Mouse (Mus musculus): ENCODE measurements around the gene Helz. TPM values are rescaled to one million over a fixed set of nuclear protein-coding genes. Genes with fewer than 3 reads are reported as not detected.

Helz gene
- polyA plus RNA-seq, 2 experiments: 15.9 to 21.6 TPM

GRCm38 (mm10) chr11:107521153-107521552, 26.6 kb upstream of the Helz start:
- DNase-seq (ENCODE audit: low spot score) (no peak), ATAC-seq (ENCODE audit: low FRiP score, low read depth) (no peak)
- H3K9ac ChIP-seq (ENCODE audit: low read depth, low read length, severe bottlenecking): no peak overlapping the region
- no peak overlapping the region for H3K27ac ChIP-seq (replicated peaks; ENCODE audit: low read depth, low read length)
- WGBS: 72% methylated on average over 1 of the region's 1 CpGs
- H3K9me3 ChIP-seq (ENCODE audit: control insufficient read depth, low read length): no peaks in the 10 kb centered on the region
- H3K4me3 ChIP-seq (replicated peaks; ENCODE audit: low read length): no peak overlapping the region
- H3K36me3 ChIP-seq (ENCODE audit: control insufficient read depth, insufficient read depth, low read length): no peaks in the 10 kb centered on the region
- H3K4me1 ChIP-seq (ENCODE audit: control insufficient read depth, insufficient read depth, low read length): no peaks in the 10 kb centered on the region
- TF ChIP-seq POLR2A (IDR thresholded peaks at IDR 0.05; ENCODE audit: borderline replicate concordance, extremely low read depth, insufficient read depth, insufficient read length): no peak
- no peaks in the 10 kb centered on the region for H3K27me3 ChIP-seq (ENCODE audit: control insufficient read depth, insufficient read depth, low read length)
- H3K4me2 ChIP-seq (replicated peaks; ENCODE audit: low read depth, low read length, severe bottlenecking): no peak overlapping the region

DNA sequence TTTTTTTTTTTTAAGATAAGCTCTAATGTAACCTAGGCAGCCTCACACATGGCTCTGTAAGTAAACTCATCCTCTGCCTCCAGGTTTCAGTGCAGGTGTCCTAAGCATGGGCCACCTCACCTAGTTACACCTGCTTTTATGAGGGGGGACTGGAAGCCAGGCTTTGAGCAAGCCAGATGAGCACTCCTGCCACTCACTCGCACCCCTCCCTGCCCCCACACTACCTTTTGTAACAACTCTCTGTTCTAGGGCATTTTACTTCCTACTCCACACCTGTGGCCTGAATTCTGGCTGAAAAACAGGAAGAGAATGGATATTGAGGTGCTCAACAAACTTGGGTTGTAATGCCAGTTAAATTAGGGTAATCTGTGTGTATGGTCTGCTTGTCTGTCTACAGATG, 22.8 kb upstream of the Helz start:
- ATAC-seq (ENCODE audit: low FRiP score, low read depth) (no peak), DNase-seq (ENCODE audit: low spot score) (no peak)
- H3K9me3 ChIP-seq (ENCODE audit: control insufficient read depth, low read length): no peaks in the 10 kb centered on the region
- no peak overlapping the region for H3K4me2 ChIP-seq (replicated peaks; ENCODE audit: low read depth, low read length, severe bottlenecking)
- H3K4me3 ChIP-seq (replicated peaks; ENCODE audit: low read length): no peak overlapping the region
- H3K9ac ChIP-seq (ENCODE audit: low read depth, low read length, severe bottlenecking): no peak overlapping the region
- H3K27me3 ChIP-seq (ENCODE audit: control insufficient read depth, insufficient read depth, low read length): no peaks in the 10 kb centered on the region
- H3K27ac ChIP-seq (replicated peaks; ENCODE audit: low read depth, low read length): no peak overlapping the region
- TF ChIP-seq POLR2A (IDR thresholded peaks at IDR 0.05; ENCODE audit: borderline replicate concordance, extremely low read depth, insufficient read depth, insufficient read length): no peak
- H3K4me1 ChIP-seq (ENCODE audit: control insufficient read depth, insufficient read depth, low read length): no peaks in the 10 kb centered on the region
- H3K36me3 ChIP-seq (ENCODE audit: control insufficient read depth, insufficient read depth, low read length): no peaks in the 10 kb centered on the region
- WGBS: 66% methylated on average over 1 of the region's 1 CpGs

DNA sequence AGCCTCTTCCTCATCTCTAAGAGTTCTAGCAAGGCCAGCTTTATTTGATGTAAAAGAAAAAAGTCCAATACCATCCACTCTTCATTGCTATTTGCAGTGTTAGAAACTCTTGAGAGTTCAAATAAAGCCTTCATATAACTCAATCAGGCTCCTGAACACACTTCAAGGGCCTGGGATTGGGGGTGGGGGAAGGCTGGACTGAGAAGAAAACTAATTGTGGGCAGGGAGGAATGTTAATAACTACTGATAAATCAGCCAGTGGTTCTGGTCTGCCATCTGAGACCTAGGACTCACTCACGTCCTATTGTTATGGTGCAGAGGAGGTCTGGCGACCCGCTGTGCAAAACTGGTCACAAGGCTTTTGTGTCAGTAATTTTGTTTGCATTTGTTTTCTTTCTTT, 20.1 kb upstream of the Helz start:
- DNase-seq (ENCODE audit: low spot score) (no peak), ATAC-seq (ENCODE audit: low FRiP score, low read depth) (no peak)
- H3K4me2 ChIP-seq (replicated peaks; ENCODE audit: low read depth, low read length, severe bottlenecking): no peak overlapping the region
- no peaks in the 10 kb centered on the region for H3K27me3 ChIP-seq (ENCODE audit: control insufficient read depth, insufficient read depth, low read length)
- H3K27ac ChIP-seq (replicated peaks; ENCODE audit: low read depth, low read length): no peak overlapping the region
- H3K9ac ChIP-seq (ENCODE audit: low read depth, low read length, severe bottlenecking): no peak overlapping the region
- no peaks in the 10 kb centered on the region for H3K36me3 ChIP-seq (ENCODE audit: control insufficient read depth, insufficient read depth, low read length)
- H3K9me3 ChIP-seq (ENCODE audit: control insufficient read depth, low read length): no peaks in the 10 kb centered on the region
- no peaks in the 10 kb centered on the region for H3K4me1 ChIP-seq (ENCODE audit: control insufficient read depth, insufficient read depth, low read length)
- TF ChIP-seq POLR2A (IDR thresholded peaks at IDR 0.05; ENCODE audit: borderline replicate concordance, extremely low read depth, insufficient read depth, insufficient read length): no peak
- WGBS: 54% methylated on average over 3 of the region's 3 CpGs
- no peak overlapping the region for H3K4me3 ChIP-seq (replicated peaks; ENCODE audit: low read length)

- no peak for TF ChIP-seq POLR2A (IDR thresholded peaks at IDR 0.05; ENCODE audit: borderline replicate concordance, extremely low read depth, insufficient read depth, insufficient read length)
- Histone ChIP-seq H3K4me2 (replicated peaks; ENCODE audit: low read depth, low read length, severe bottlenecking) (no peak overlapping the region), H3K9me3 (ENCODE audit: control insufficient read depth, low read length) (no peaks in the 10 kb centered on the region), H3K36me3 (ENCODE audit: control insufficient read depth, insufficient read depth, low read length) (no peaks in the 10 kb centered on the region), H3K27ac (replicated peaks; ENCODE audit: low read depth, low read length) (no peak overlapping the region), H3K4me3 (replicated peaks; ENCODE audit: low read length) (no peak overlapping the region), H3K4me1 (ENCODE audit: control insufficient read depth, insufficient read depth, low read length) (no peaks in the 10 kb centered on the region), H3K27me3 (ENCODE audit: control insufficient read depth, insufficient read depth, low read length) (no peaks in the 10 kb centered on the region), H3K9ac (ENCODE audit: low read depth, low read length, severe bottlenecking) (no peak overlapping the region)
- DNase-seq (ENCODE audit: low spot score): no peak
- ATAC-seq (ENCODE audit: low FRiP score, low read depth): no peak
- 46% methylated on average over 8 of the region's 8 CpGs for WGBS
These were observed 18.4 kb upstream of the Helz start for GRCm38 (mm10) chr11:107529320-107529719.

- 74% methylated on average over 4 of the region's 4 CpGs for WGBS
- Histone ChIP-seq H3K9ac (ENCODE audit: low read depth, low read length, severe bottlenecking) (no peak overlapping the region), H3K4me2 (replicated peaks; ENCODE audit: low read depth, low read length, severe bottlenecking) (no peak overlapping the region), H3K27me3 (ENCODE audit: control insufficient read depth, insufficient read depth, low read length) (no peaks in the 10 kb centered on the region), H3K27ac (replicated peaks; ENCODE audit: low read depth, low read length) (no peak overlapping the region), H3K9me3 (ENCODE audit: control insufficient read depth, low read length) (no peaks in the 10 kb centered on the region), H3K4me3 (replicated peaks; ENCODE audit: low read length) (no peak overlapping the region), H3K36me3 (ENCODE audit: control insufficient read depth, insufficient read depth, low read length) (no peaks in the 10 kb centered on the region), H3K4me1 (ENCODE audit: control insufficient read depth, insufficient read depth, low read length) (no peaks in the 10 kb centered on the region)
- ATAC-seq (ENCODE audit: low FRiP score, low read depth) (no peak), DNase-seq (ENCODE audit: low spot score) (no peak)
- TF ChIP-seq POLR2A (IDR thresholded peaks at IDR 0.05; ENCODE audit: borderline replicate concordance, extremely low read depth, insufficient read depth, insufficient read length): no peak
These were observed 16.3 kb upstream of the Helz start for GRCm38 (mm10) chr11:107531445-107531844.

DNA sequence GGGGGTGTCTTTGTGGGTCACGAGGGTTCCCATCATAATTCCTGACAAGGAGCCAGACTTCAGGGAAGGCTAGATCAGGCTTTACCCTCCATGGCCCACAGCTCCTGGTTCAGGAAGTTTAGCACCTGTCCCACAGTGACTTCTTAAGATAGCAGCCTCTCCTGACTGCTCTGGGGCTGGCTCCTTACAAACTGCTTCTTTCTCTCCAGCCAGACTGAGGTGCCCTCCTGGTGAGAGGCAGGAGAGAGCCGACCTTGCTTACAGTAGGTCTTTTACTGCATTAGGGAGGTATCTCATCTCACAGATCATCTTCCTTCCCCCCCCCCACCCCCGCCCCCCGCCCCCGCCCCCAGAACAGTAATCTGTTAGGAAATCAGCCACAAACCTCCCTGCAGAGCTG, 15.5 kb upstream of the Helz start:
- Histone ChIP-seq H3K27me3 (ENCODE audit: control insufficient read depth, insufficient read depth, low read length) (no peaks in the 10 kb centered on the region), H3K9ac (ENCODE audit: low read depth, low read length, severe bottlenecking) (no peak overlapping the region), H3K27ac (replicated peaks; ENCODE audit: low read depth, low read length) (no peak overlapping the region), H3K4me1 (ENCODE audit: control insufficient read depth, insufficient read depth, low read length) (no peaks in the 10 kb centered on the region), H3K9me3 (ENCODE audit: control insufficient read depth, low read length) (no peaks in the 10 kb centered on the region), H3K4me2 (replicated peaks; ENCODE audit: low read depth, low read length, severe bottlenecking) (no peak overlapping the region), H3K36me3 (ENCODE audit: control insufficient read depth, insufficient read depth, low read length) (no peaks in the 10 kb centered on the region), H3K4me3 (replicated peaks; ENCODE audit: low read length) (no peak overlapping the region)
- DNase-seq (ENCODE audit: low spot score) (no peak), ATAC-seq (ENCODE audit: low FRiP score, low read depth) (no peak)
- TF ChIP-seq POLR2A (IDR thresholded peaks at IDR 0.05; ENCODE audit: borderline replicate concordance, extremely low read depth, insufficient read depth, insufficient read length): no peak
- WGBS: 41% methylated on average over 5 of the region's 5 CpGs
